Mouse (Mus musculus) hindbrain, embryonic 12.5 days (tissue): ENCODE data around the gene Rab25. TPM values are rescaled to one million over a fixed set of nuclear protein-coding genes. Genes with fewer than 3 reads are reported as not detected.

Experiments
- ATAC-seq: fragments of 200-750 bp; cut with Nextera tagmentation; 2 replicates; pipeline ENCODE4 v1.8.0; 2017; ENCODE audit warnings: moderate TSS enrichment; ENCODE audit not compliant: low FRiP score
- H3K27ac ChIP-seq: fragments of 300-500 bp; sonication (generic); 2 replicates; pipeline ENCODE4 v1.5.1; 2016; ENCODE audit warnings: mild to moderate bottlenecking
- H3K27me3 ChIP-seq: fragments of 300-500 bp; sonication (generic); 2 replicates; pipeline ENCODE4 v1.6.1; 2016; ENCODE audit warnings: mild to moderate bottlenecking
- H3K36me3 ChIP-seq: fragments of 300-500 bp; sonication (generic); 2 replicates; pipeline ENCODE4 v1.6.1; 2016; ENCODE audit warnings: mild to moderate bottlenecking
- H3K4me1 ChIP-seq: fragments of 300-500 bp; sonication (generic); 2 replicates; pipeline ENCODE4 v1.6.1; 2016
- H3K4me2 ChIP-seq: fragments of 300-500 bp; sonication (generic); replicated peaks from 2 replicates; pipeline ENCODE4 v1.6.1; 2016; ENCODE audit warnings: mild to moderate bottlenecking
- H3K4me3 ChIP-seq: fragments of 300-500 bp; sonication (generic); 2 replicates; pipeline ENCODE4 v1.5.1; 2016; ENCODE audit warnings: mild to moderate bottlenecking
- H3K9ac ChIP-seq: fragments of 300-500 bp; sonication (generic); 2 replicates; pipeline ENCODE4 v1.6.1; 2016; ENCODE audit warnings: mild to moderate bottlenecking, moderate library complexity
- H3K9me3 ChIP-seq: fragments of 300-500 bp; sonication (generic); replicated peaks from 2 replicates; pipeline ENCODE4 v1.6.1; 2016; ENCODE audit warnings: mild to moderate bottlenecking
- WGBS: fragments of 180-500 bp; shearing (Covaris S2); methylation state at CpG from one replicate; pipeline ENCODE4 v1.1.7; 2016; 5-methylcytosine and 5-hydroxymethylcytosine counted together
- polyA plus RNA-seq: library from polyadenylated mRNA; unstranded; fragments of >200 nt; fragmentation: Nextera tagmentation; extraction: Ambion mirVana; gene quantifications from 2 replicates; pipeline ENCODE4 v1.2.1, GENCODE M21; 2016

Rab25 gene
- polyA plus RNA-seq, 1 experiment from 2014 or later: 2.4 TPM

DNA sequence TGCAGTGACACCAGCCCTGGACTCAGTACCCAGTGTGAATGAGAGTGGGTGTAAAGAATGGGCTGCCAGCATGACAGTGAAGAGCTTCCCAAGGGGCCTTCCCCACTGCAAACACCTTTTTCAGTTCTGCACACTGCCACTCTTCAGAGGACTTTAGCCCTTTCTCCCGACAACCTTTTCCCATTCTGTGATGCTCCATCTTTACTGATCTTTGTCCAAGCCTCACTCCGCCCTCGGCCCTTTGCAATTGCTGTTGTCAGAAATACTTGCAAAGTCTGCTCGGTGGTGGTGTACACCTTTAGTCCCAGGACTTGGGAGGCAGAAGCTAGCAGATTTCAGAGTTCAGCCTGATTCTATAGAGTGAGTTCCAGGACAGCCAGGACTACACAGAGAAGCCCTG is 3.5 kb upstream of the Rab25 start:
- 90% methylated on average over 4 of the region's 4 CpGs for WGBS
- Histone ChIP-seq H3K4me1 (peaks cover 26% of the 10 kb centered on the region), H3K27me3 (no peaks in the 10 kb centered on the region), H3K4me3 (no peak overlapping the region), H3K27ac (no peak overlapping the region), H3K4me2 (peak overlapping the region; percentile 85), H3K36me3 (peaks cover 11% of the 10 kb centered on the region), H3K9ac (peak overlapping the region; percentile 66; the same call in 1 of the 2 replicates), H3K9me3 (no peaks in the 10 kb centered on the region)
- ATAC-seq: no peak

- Histone ChIP-seq H3K36me3 (no peaks in the 10 kb centered on the region), H3K9me3 (no peaks in the 10 kb centered on the region), H3K4me2 (no peak overlapping the region), H3K27ac (no peak overlapping the region), H3K9ac (no peak overlapping the region), H3K4me1 (peaks cover 12% of the 10 kb centered on the region), H3K4me3 (no peak overlapping the region), H3K27me3 (no peaks in the 10 kb centered on the region)
- WGBS: 76% methylated on average over 6 of the region's 6 CpGs
- ATAC-seq: no peak
Observed at GRCm38 (mm10) chr3:88546674-88547418, 1.3 kb downstream of the Rab25 start.

- 59% methylated on average over 20 of the region's 20 CpGs for WGBS
- ATAC-seq: no peak
- H3K27me3 ChIP-seq: no peaks in the 10 kb centered on the region
- H3K4me3 ChIP-seq: no peak overlapping the region
- H3K27ac ChIP-seq: 0 out of 2 replicates have a peak overlapping the region, but pooled peaks have one; percentile 23
- H3K9ac ChIP-seq: no peak overlapping the region
- H3K36me3 ChIP-seq: peaks cover 9% of the 10 kb centered on the region
- peaks cover 17% of the 10 kb centered on the region for H3K4me1 ChIP-seq
- H3K4me2 ChIP-seq: no peak overlapping the region
- no peaks in the 10 kb centered on the region for H3K9me3 ChIP-seq
Observed at GRCm38 (mm10) chr3:88544955-88545591, 3.0 kb downstream of the Rab25 start.

GRCm38 (mm10) chr3:88544514-88544913 is 3.6 kb downstream of the Rab25 start:
- H3K4me2 ChIP-seq: no peak overlapping the region
- no peak overlapping the region for H3K27ac ChIP-seq
- H3K4me3 ChIP-seq: no peak overlapping the region
- no peak for ATAC-seq
- H3K9me3 ChIP-seq: no peaks in the 10 kb centered on the region
- peaks cover 12% of the 10 kb centered on the region for H3K36me3 ChIP-seq
- peaks cover 20% of the 10 kb centered on the region for H3K4me1 ChIP-seq
- no peak overlapping the region for H3K9ac ChIP-seq
- WGBS: 40% methylated on average over 5 of the region's 5 CpGs
- H3K27me3 ChIP-seq: no peaks in the 10 kb centered on the region

- H3K4me1 ChIP-seq: peaks cover 25% of the 10 kb centered on the region
- 79% methylated on average over 5 of the region's 5 CpGs for WGBS
- ATAC-seq: no peak
Observed at GRCm38 (mm10) chr3:88543651-88544410, 4.3 kb downstream of the Rab25 start.

DNA sequence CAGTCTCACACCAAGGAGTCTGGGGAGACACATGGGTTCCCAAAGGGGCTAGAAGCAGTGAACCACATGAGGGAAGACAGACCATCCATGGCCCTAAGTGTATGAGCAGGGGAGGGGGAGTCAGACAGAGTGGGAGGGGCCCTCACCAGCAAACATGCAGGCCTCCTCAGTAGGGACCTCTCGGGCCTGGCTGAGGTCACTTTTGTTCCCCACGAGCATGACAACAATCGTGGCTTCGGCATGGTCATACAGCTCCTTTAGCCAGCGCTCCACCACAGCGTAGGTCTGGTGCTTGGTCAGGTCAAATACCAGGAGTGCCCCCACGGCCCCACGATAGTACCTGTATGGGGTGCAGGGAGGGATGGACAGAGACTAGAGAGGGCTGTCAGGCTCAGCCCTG is 4.9 kb downstream of the Rab25 start:
- Histone ChIP-seq H3K36me3 (peaks cover 20% of the 10 kb centered on the region), H3K9me3 (no peaks in the 10 kb centered on the region), H3K4me2 (no peak overlapping the region), H3K4me3 (no peak overlapping the region), H3K27me3 (no peaks in the 10 kb centered on the region), H3K27ac (no peak overlapping the region), H3K4me1 (peaks cover 32% of the 10 kb centered on the region), H3K9ac (no peak overlapping the region)
- 83% methylated on average over 8 of the region's 8 CpGs for WGBS
- ATAC-seq: no peak

More at GRCm38 (mm10) chr3:88543651-88544410, 4.3 kb downstream of the Rab25 start:
- Histone ChIP-seq H3K9ac (no peak overlapping the region), H3K36me3 (peaks cover 13% of the 10 kb centered on the region), H3K4me3 (no peak overlapping the region), H3K27me3 (no peaks in the 10 kb centered on the region), H3K27ac (no peak overlapping the region), H3K4me2 (no peak overlapping the region), H3K9me3 (no peaks in the 10 kb centered on the region)

GRCm38 (mm10) chr3:88542486-88542885 is 5.6 kb downstream of the Rab25 start:
- no peak overlapping the region for H3K9ac ChIP-seq
- no peaks in the 10 kb centered on the region for H3K27me3 ChIP-seq
- WGBS: 78% methylated on average over 4 of the region's 4 CpGs
- no peak for ATAC-seq
- peaks cover 27% of the 10 kb centered on the region for H3K36me3 ChIP-seq
- H3K27ac ChIP-seq: no peak overlapping the region
- peaks cover 39% of the 10 kb centered on the region for H3K4me1 ChIP-seq
- no peak overlapping the region for H3K4me3 ChIP-seq
- H3K9me3 ChIP-seq: no peaks in the 10 kb centered on the region
- H3K4me2 ChIP-seq: no peak overlapping the region

DNA sequence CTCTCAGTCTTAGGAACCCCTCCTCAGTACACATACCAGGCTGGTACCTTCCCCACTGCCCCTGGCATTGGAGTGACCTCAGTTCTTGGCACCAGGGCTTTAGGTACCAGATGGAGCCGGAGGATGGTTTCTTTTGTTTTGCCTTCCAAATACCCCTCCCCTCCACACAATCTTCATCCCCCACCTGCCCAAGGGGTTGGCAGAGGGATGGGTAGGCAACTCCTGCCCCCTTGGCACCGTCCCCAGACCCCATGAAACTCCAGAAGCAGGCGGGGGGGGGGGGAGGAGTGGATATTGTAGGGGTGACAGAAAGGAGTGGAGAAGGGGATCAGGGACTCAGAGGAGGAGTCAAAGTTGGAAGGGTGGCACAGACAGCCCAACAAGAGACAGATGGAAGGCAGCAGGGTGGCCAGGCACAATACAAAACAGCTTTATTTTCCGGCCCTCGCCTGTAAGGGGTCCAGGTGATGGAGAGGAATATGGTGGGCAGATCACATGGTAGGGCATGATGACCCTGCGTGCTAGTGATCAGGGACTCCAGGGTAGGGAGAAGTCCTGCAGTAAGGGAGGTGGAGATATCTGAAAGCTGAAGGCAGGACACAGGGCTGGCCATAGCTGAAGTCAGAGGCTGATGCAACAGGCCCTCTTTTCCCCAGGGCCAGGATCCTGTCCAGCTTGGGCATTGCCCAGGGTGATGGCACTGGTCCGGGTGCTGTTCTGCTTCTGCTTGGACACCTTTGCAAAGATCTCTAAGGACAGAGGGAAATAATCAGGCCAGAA is 6.3 kb downstream of the Rab25 start:
- no peak overlapping the region for H3K4me3 ChIP-seq
- H3K4me1 ChIP-seq: peaks cover 45% of the 10 kb centered on the region
- peak; percentile 21 for ATAC-seq
- no peak overlapping the region for H3K9ac ChIP-seq
- no peaks in the 10 kb centered on the region for H3K27me3 ChIP-seq
- WGBS: 71% methylated on average over 6 of the region's 7 CpGs
- no peaks in the 10 kb centered on the region for H3K9me3 ChIP-seq
- H3K36me3 ChIP-seq: peaks cover 33% of the 10 kb centered on the region
- no peak overlapping the region for H3K4me2 ChIP-seq
- peak overlapping the region; percentile 45; the same call in 1 of the 2 replicates for H3K27ac ChIP-seq

- H3K4me2 ChIP-seq: no peak overlapping the region; the same call in 1 of the 2 replicates
- H3K36me3 ChIP-seq: peaks cover 48% of the 10 kb centered on the region
- no peak for ATAC-seq
- no peak overlapping the region for H3K4me3 ChIP-seq
- peaks cover 63% of the 10 kb centered on the region for H3K4me1 ChIP-seq
- no peaks in the 10 kb centered on the region for H3K27me3 ChIP-seq
- peak overlapping the region; percentile 52 for H3K27ac ChIP-seq
- no peaks in the 10 kb centered on the region for H3K9me3 ChIP-seq
- peak overlapping the region; percentile 51 for H3K9ac ChIP-seq
- 59% methylated on average over 5 of the region's 5 CpGs for WGBS
Observed at GRCm38 (mm10) chr3:88540085-88540484, 8.0 kb downstream of the Rab25 start.

DNA sequence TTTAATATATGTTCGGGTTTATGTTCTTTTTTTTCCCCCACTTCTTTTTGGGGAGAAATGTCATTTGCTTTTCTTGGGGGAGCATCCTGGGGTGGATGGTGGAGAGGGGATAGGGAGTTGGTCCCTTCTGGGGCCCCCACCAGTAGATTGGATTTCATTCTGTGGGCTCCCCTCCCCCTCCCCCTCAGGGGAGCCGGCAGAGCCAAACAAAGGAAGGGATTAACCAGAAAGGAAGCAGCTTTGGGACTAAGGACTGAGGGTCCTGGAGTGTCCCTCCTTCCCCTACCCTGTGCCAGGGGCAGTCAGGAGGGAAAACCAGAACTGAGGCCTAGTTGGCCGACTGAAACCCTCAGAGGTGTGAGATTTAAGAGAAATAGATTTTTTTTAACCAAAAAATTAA is 8.7 kb downstream of the Rab25 start:
- Histone ChIP-seq H3K9ac (no peak overlapping the region), H3K4me3 (no peak overlapping the region), H3K27ac (peak overlapping the region; percentile 30; the same call in 1 of the 2 replicates), H3K9me3 (no peaks in the 10 kb centered on the region), H3K4me2 (peak overlapping the region; percentile 22; the same call in 1 of the 2 replicates), H3K4me1 (peaks cover 70% of the 10 kb centered on the region), H3K36me3 (peaks cover 48% of the 10 kb centered on the region), H3K27me3 (no peaks in the 10 kb centered on the region)
- 10% methylated on average over 3 of the region's 3 CpGs for WGBS
- ATAC-seq: no peak; the same call in 1 of the 2 replicates

DNA sequence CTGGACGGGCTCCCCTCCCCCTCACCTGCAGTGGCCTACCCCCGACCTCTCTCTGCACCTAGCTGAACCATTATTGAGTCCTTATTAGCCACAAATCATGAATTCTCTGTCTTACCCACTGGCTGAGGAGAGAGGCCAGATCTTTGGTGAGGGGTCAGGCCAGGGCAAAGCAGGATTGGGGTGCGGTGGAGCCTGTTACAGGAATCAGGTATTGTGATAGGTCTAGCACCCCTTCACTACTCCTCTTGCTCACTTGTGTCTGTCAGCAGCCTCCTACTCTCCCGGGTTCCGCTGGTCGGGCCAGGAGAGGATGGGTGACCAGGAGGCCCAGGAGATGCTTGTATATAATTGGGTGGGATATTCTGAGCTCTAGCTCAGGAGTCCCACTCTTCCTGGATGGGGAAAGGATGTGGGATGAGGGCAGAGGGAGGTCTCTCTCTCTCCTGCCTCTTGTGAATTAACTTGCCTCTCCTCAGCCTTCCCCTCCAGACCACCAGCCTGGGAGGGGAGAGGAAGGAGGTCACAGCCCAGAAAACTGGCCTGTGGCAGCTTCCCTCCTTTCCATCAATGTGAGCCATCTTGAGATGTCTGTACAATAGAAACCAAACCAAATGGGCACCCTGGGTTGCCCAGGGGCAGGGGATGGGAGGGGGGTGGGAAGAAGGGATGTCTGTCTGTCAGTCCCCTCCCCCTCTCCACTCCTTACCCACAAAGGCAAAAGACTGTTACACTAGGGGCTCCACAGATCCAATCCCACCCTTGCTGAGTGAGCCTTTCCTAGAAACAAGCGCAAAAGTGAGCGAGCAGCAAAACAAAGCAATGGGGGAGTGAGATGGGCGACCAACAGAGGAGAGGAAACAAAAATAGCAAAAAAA is 9.6 kb downstream of the Rab25 start:
- Histone ChIP-seq H3K9me3 (no peaks in the 10 kb centered on the region), H3K27me3 (no peaks in the 10 kb centered on the region), H3K4me1 (peaks cover 73% of the 10 kb centered on the region), H3K4me2 (peak overlapping the region; percentile 95), H3K9ac (peak overlapping the region; percentile 46), H3K27ac (peak overlapping the region; percentile 68), H3K36me3 (peaks cover 48% of the 10 kb centered on the region), H3K4me3 (peak overlapping the region; percentile 94)
- no peak for ATAC-seq
- 21% methylated on average over 9 of the region's 9 CpGs for WGBS
